Mouse (Mus musculus) CD8-positive naive resting alpha-beta T cell, adult 2 months (primary cell): ENCODE measurements around the gene Spata6.

Experiments used
- DNase-seq, 2 experiments: peaks; one replicate each; pipeline ENCODE4 v3.0.0; 2022; ENCODE audit warnings: low read depth in 2 of 2, low spot score in 2 of 2

The Spata6 gene

DNA sequence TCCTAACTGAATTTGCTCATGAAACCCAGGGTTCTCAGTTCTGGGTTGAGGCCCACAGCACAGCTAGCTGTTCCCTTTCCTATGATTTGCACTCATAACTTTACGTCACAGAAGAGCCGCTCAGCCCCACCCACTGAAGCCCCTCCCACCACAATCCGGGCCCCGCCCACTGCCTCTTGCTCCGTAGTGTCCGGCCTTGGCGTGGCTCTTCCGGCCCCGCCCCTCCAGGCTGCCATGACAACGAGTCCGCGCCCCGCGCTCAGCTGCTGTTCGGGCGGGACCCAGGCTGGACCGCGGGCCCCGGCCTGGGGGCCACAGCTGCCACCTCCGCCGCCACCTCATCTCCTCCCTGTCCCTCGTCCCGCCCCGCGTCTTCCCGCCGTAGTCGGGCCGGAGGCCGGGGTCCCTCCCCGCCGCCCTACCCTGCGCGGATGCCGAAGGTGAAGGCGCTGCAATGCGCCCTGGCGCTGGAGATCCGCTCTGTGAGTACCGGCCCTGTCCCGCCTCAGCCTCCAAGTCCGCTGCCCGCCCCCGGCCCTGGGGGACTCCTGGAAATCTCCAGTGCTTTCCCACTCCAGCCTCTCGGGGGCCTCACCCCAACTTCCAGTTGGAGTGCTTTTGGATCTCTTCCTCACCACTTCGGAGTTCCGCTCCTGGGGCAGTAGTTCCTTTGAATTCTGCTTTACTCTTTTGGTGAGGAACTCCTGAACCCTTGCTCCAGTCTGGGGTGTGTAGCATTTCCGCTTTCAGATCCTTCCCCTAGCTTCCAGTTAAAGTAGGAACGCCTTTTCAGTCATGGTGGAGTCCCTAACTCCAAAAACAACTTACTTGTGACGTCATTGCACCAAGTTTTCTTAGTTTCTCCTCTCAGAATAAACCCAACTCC is at the start of gene Spata6:
Gene Spata6, plus strand, starts transcription at position 209 of the 886 bp plus-strand sequence.
- peak; percentile 88 to 95 for DNase-seq

DNA sequence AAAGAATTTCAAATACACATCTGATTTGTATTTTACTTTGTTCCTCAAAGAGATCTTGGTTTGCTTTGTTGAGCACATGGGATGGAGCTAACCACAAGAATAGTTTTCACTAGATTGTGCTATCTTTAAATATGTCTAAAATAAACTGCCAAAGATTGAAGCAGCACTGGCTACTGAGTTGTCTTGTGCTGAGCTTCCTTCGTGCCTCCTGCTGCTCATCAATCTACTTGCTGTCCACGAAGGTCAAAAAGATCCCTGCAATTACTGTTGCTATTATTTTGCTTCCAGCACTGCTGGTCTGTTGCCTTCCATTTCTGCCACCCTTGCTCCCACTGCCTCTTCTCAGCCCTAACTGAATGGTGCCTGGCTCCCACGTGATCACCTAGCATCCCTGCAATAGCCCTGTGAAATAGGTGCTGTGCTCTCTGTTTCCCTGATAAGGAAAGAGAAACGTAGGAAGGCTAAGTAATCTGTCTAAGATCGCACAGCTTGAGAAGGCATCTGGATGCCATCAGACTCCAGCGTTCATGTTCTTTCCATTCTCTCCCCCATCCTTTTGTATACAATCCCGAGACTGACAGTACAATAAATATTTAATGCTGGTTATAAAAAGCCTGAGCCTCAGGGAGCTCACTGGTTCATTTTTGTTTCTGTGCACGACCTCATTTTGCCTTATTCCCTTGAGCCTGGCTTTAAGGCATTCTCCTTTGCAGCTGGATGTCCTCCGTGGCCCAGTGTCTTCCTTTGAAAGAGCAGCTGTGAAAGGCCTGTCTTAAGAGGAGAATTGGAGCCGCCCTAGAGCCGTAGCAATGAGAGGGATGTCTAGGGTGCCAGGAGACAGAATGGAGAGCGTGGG is 49.0 kb upstream of the Spata6 start:
- DNase-seq, result no peak

DNA sequence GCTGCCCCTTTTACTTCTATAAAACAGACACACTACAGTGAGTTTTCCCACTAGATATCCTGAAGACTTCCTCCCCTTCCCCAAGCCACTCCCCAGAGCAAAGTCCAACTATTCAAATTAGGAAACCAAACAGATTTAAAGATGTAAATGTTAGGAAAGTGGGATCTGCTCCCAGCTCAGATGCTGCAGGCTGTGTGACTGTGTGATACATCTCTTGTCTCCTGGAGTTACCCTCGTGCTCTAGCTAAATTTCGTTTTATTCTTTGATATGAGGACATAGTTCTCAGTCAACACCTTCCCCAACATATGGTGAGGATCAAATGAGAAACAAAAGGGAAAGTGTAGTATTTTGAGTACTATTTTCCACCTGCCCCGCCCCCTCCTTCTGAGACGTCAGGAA is 48.3 kb upstream of the Spata6 start:
- no peak for DNase-seq

DNA sequence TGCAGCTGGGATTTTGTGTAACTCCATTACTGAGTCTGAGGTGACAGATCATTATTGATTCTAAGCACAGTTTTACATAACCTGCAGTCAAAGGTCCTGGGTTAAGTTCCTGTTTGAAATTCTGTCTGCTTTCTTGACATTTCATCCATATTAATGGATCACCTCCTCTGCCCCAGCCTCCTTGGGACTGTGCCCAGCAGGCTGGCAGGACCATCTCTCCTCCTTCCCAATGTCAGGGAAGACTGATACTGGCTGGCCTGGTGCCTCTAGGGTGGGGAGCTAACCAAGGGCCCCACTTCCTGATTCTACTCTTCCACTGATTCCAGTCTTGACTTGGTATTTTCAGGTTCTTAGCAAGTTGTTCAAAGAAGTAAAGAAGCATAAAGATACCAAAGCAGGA is 45.9 kb upstream of the Spata6 start:
- DNase-seq, result no peak

DNA sequence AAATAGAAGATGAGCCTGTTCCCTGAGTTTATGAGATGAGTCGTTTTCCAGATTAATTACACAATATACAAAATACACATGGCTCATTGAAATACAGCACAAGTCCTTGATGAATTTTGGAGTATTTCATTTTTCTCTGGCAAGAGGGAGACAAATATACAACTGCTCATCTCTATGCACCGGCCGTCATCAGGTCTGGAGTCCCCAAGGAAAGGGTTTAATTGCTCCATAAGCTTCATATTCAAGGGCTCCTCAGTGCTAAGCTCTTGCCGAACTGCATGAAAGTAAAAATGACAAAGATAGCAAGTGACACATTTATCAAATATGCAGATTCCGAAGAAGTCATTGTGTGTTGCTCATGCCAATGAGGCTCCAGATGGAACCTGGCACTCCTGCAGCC is 37.9 kb upstream of the Spata6 start:
- DNase-seq, result no peak

DNA sequence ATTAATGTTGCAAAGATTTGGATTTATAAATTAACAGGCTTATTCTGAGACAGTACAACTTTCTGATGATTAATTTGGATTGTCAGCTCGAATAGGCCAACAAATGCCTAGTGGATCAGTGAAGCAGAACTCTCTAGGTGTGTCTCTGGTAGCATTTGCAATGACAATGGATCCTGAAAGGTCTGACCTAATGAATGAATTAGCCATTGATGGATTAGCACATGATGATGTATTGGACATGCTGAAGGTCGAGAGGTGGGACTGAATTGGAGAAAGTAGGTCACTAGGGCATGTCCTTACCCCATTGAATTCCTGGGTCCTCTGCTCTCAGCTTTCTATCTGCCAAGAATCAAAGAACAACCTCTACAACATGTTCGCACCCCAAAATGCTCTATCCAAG is 37.0 kb upstream of the Spata6 start:
- no peak for DNase-seq

DNA sequence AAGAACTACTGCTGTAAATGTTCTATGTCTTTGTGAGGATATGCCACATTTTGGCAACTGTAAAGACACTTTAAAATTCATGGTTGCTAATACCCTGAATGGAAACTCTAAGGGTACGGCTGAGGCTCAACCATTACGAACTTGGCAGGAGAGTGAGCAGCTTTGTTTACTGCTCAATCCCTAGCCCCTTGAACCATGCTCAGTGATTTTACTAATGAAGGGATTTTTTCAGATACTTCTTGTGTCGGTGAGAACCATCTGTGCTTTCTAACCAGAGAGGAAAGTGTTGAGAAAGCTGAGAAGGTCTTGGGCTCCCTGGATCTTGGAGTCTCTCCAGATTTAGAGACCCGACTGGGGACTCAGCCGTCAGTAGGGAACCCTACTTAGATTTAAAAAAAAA is 35.9 kb upstream of the Spata6 start:
- no peak for DNase-seq

DNA sequence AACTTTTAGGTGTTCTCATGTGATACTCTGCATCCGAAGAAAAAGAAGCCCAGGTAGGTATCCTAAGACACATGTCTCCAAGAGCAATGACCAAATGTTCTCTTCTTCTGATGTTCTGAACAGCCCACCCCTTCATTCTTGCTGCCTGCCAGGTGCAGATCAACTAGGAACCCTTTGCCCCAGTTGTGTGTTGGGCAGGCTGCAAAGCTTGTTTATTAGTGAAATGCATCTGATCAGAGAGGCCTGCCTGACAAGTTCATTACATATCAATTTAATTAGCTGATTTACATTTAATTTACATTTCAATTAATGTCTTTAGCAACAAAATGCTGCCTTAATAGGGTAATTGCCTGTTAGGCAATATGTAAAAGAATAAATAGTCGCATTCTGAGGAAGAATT is 33.8 kb upstream of the Spata6 start:
- no peak for DNase-seq

DNA sequence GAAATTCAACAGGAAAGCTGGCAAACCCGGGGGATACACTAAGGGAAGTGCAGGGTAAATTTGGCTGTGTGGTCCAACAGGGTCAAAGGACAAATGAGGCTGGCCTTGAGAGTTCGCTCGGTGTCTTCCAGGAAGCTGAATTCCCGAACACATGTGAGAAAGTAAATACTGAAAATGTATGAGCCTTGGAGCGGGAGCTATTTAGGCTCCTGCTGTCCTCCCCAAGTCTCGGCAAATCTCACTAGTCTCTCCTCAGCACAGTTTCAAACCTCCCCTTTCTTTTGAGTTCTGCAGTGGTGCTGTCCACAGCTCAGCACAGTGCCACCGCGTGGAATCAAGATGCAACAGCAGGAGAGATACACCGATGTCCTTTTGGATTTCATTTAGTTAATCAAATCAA is 32.8 kb upstream of the Spata6 start:
- peak; percentile 3 to 46 for DNase-seq

DNA sequence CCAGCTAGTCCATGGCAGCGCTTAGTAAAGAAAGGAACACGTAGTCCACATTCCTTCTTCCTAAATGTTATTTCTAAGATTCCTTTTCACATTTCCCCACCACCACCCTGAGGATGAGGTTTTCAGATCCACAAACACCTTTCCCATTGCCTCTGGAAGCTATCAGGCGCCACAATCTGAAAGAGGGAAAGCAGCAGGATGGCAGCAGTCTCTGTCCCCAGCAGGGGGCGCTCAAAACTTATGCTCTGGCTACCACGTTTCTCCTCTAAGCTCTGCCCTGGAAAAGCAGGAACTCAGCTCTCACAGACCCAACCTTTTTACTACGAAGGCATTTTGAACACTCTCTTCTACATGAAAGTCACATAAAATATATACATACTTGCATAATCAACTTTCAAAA is 32.2 kb upstream of the Spata6 start:
- DNase-seq, result peak; percentile 51 to 62

DNA sequence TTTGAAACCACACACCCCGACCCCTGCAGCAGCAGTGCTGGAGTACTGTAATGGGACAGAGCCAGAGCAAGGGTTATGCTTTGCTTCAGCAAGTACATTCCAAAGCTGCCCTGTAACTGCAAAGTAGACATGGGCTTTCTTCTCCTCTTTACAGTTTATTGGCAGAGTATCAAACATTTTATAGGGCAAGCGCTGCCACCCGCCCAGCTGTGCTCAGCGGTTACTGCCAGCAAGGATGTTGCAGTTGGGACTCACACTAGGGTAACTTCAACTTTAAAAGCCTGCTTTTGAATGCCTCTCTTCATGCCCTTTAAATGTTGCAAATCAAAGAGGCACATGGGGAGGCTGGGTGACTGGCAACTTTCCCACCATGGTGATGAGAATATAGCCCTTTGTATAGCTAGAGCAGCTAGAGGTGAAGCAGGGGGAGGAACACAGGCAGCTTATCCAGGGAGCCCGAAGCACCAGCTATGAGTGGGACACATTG is 28.7 kb upstream of the Spata6 start:
- no peak for DNase-seq

DNA sequence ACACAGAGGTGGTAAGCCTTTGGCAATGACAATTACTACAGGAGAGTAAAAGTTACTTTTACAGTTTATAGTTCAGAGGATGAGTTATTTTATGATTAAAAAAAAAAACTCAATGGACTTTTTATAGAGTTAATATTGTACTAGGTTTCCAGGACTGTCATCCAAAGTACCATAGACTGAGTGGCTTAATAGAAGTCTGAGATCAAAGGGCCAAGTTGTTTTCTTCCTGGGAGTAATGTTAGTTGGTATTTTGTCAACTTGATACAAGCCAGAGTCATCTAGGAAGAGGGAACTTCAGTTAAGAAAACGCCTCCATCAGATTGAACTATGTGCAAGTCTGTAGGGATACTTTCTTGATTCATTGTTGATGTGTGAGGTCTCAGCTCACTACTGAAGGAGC is 18.4 kb upstream of the Spata6 start:
- DNase-seq, result no peak

DNA sequence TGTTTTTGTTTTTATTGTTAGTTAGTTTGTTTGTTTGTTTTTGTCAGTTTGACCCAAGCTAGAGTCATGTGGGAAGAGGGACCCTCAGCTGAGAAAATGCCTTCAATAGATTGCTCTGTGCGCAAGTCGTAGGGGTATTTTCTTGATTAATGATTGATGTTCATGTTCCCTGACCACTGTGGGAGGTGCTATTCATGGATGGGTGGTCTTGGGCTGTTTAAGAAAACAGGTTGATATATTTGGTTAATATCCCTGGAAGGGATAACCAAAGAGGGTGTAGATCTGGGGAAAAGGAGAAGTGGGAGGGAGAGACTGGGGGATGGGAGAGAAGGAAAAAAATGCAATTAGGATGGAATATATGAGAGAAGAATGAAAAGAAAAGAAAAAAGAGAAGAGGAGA is 15.7 kb upstream of the Spata6 start:
- DNase-seq, result no peak

DNA sequence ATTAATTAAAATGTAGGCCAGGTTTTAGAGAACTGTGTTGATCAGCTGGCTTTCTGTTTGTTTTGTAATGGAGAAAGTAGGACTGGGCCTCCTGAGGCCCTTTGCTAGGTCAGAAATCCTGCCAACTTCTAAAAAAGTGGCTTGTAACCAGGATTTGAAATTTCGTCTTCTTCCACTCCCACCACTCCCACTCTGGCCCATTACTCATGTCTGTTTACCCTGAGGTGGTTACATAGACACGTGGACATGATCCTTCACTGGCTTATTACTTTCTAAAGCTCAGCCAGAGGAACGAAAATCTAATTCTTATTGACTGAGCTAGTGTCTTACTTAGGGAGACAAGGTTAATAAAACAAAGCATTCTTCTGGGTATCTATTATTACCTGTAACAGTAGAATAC is 14.8 kb upstream of the Spata6 start:
- DNase-seq, result no peak

DNA sequence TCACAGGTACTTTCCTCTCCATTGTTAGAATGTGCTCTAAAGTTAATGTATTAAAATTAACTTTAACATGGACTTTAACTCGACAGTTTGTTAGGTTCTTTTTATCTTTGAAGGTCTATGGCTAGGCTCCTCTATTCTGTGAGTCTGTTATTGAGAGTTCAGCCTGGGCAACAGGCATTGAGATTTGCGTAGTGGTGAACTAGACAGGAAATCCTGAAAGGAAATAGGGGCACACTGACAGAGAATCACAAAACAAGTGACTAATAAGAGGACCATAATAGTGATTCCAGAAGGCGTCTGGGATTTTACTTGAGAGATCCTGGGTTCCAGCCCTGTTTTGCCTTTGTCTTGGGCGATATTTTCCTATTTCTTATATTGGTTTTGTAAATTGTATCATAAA is 488 bp upstream of the Spata6 start:
- DNase-seq, result peak; percentile 6 to 28

DNA sequence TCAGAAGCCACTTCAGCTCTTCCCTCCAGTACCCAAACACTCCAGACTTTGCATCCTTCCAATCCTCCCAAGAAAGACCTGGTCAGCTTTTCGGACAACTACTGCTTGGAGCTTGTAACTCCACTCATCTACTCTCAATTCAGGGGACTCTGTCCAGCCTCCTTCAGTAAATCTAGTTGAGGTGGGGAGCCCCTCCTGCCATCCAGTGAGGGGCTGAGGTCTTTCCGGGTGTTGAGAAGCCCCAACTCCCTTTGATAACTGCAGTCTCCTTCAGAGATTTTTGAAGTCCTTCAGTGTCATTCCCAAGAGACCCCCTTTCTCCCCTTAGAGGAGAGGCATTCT is 849 bp downstream of the Spata6 start:
- DNase-seq, result peak in 1 of 2 experiments; percentile 2

DNA sequence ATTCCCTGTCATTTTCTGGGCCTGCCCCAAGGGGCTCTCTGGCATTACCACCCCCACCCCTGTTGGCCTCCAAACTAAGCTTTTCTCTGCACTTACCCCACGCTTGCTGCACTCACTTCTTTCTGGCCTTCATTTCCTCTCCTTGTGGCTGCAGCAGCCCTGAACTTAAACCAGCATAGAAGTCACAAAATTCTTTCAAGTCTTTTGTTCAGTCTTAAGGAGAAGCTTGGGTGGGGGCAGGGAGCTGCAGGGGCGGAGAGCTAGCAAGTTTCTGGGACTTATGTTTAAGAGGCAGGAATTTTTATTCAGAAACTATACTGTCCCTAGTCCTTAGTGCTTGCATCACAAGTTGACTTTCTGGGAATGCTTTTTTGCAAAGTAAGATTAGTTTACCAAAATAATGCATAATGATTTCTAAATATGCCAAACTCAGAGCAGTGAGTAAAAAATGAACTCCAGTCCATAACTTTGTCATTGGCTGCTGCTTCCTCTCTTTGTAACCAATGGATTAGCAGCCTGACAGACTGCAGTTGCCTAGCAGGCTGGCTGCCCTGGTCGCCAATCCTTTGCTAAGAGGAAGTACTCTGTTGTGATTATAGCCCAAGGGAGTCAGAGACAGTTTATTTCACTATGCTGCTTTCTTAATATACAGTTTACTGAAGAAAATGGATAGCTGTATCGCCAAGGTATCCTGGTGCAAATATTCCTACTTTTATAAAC is 1.5 kb downstream of the Spata6 start:
- DNase-seq, result peak; percentile 4 to 32

DNA sequence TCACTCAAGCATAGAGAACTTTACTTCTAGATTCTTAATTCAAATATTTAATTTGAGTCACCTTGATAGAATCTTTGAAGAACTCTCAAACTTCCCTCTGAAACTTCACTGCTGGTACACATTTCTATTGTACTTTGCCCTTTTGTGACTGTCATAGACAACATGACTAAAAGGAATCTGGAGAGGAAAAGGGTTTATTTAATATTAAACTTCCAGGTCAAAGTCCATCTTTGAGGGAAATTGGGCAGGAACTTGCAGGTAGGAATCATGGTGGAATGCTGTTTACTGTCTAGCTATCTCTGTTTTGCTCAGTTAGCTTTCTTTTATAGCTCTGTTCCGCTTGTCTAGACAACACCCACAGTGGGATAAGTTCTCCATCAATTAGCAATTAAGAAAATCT is 17.8 kb downstream of the Spata6 start:
- no peak for DNase-seq

DNA sequence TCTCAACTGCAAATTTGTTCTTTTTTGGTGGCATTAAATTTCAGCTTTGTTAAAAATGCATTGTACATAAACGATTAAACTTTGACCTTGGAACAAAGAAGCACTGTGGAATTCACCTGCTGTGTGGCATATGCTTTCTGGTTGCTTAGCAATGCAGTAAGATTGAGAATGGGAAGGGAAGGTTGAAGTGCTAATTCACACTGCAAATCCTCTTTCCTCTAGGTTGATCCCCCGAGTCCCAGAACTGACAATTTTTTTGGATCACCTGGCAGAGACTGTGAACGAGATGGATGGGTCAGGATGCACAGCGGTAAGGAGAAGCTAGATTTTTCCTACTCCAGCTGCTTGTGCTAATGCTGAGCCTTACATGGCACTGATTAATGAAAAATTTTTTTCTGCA is 60.7 kb downstream of the Spata6 start:
- no peak for DNase-seq

DNA sequence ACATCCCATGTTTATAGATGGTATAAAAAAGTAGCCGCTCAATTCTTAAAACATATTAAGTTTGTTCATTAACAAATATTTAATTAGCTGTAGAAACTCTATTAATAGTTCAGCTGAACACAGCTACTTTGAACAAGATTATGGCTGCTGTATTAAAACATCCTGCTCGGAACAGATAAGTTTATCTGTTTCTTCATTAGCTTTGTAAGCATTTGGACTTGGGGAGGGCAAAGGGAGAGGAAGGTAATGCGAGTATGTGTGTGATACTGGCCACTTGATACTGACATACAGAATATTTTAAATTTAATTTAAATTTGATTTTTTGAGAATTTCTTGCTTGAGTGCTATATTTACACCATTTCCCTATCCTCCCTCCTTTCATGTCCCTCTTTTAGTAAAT is 80.1 kb downstream of the Spata6 start:
- no peak for DNase-seq

DNA sequence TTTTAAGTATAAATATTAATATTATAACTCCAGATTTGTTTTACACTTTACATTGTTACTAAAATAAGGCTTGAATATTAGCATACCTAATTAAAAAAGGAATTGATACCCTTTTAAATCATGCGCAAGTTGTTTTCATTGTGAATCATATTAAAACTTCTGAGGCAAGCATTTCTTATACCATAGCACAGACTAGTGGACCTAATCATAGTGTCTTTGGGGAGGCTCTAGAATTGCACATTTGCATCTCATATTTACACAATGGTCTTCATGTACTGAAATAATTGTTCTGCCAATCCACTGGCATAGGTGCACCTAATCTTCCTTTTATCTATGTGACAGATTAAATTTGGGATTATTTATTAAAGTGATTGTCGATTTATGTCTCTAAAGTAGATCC is 83.4 kb downstream of the Spata6 start:
- DNase-seq, result no peak

DNA sequence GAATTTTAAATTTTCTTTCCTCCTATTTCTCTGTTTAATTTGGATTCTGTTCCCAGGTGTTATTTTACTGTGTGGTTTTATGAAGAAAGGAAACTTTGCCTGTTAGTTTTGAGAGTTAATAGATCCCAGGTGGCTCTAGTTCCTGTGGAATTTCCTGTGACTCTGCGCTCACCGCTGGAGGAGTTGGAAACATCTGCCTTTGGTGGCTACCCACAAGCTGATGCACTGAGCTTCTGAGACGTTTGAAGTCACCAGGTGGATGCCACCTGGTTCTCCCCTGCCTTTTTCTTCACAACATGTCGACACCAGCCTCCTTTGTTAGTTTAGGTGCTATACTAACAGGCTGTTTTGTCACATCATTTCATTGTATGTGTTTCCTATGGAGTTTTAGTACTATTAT is 97.7 kb downstream of the Spata6 start:
- no peak for DNase-seq
